Mouse (Mus musculus) midbrain, embryonic 14.5 days (tissue): ENCODE data around the gene Rad51c. TPM values are rescaled to one million over a fixed set of nuclear protein-coding genes. Genes with fewer than 3 reads are reported as not detected.

Experiments used
- ATAC-seq: fragments of 200-750 bp; cut with Nextera tagmentation; 2 replicates; pipeline ENCODE4 v1.8.0; 2017; ENCODE audit warnings: moderate number of reproducible peaks, moderate library complexity; ENCODE audit not compliant: low FRiP score, low TSS enrichment
- DNase-seq: peaks from one replicate; pipeline ENCODE4 v3.0.0-alpha.2; 2015
- H3K27ac ChIP-seq: fragments of 300-500 bp; sonication (generic); replicated peaks from 2 replicates; pipeline ENCODE4 v1.5.1; 2014; ENCODE audit warnings: mild to moderate bottlenecking, low read depth, low read length, moderate library complexity
- H3K27me3 ChIP-seq: fragments of 300-500 bp; sonication (generic); 2 replicates; pipeline ENCODE4 v1.6.1; 2014; ENCODE audit warnings: low read length, control low read depth, mixed read lengths; ENCODE audit not compliant: control insufficient read depth, insufficient read depth
- H3K36me3 ChIP-seq: fragments of 300-500 bp; sonication (generic); 2 replicates; pipeline ENCODE4 v1.6.1; 2014; ENCODE audit warnings: low read length, control low read depth; ENCODE audit not compliant: control insufficient read depth, insufficient read depth
- H3K4me1 ChIP-seq: fragments of 300-500 bp; sonication (generic); 2 replicates; pipeline ENCODE4 v1.6.1; 2014; ENCODE audit warnings: mild to moderate bottlenecking, antibody characterized with exemption, low read length, control low read depth; ENCODE audit not compliant: control insufficient read depth, insufficient read depth
- H3K4me2 ChIP-seq: fragments of 300-500 bp; sonication (generic); 2 replicates; pipeline ENCODE4 v1.6.1; 2014; ENCODE audit warnings: mild to moderate bottlenecking, low read length, moderate library complexity
- H3K4me3 ChIP-seq: fragments of 300-500 bp; sonication (generic); replicated peaks from 2 replicates; pipeline ENCODE4 v1.5.1; 2014; ENCODE audit warnings: low read depth, low read length
- H3K9ac ChIP-seq: fragments of 300-500 bp; sonication (generic); replicated peaks from 2 replicates; pipeline ENCODE4 v1.6.1; 2014; ENCODE audit warnings: mild to moderate bottlenecking, low read length, moderate library complexity
- H3K9me3 ChIP-seq: fragments of 300-500 bp; sonication (generic); 2 replicates; pipeline ENCODE4 v1.6.1; 2016; ENCODE audit warnings: low read length, control low read depth, mixed read lengths; ENCODE audit not compliant: control insufficient read depth
- WGBS: fragments of 180-500 bp; shearing (Covaris S2); extraction: QIAGEN DNeasy Blood & Tissue Kit; methylation state at CpG from one replicate; pipeline ENCODE4 v1.1.7; 2014; 5-methylcytosine and 5-hydroxymethylcytosine counted together
- polyA plus RNA-seq: library from polyadenylated mRNA; unstranded; fragments of >200 nt; fragmentation: Nextera tagmentation; extraction: Ambion mirVana; gene quantifications from 2 replicates; pipeline ENCODE4 v1.2.1, GENCODE M21; 2014

The Rad51c gene
- polyA plus RNA-seq, 1 experiment from 2014 or later, result 5.6 TPM

GRCm38 (mm10) chr11:87359262-87359612 lies 45.5 kb downstream of the Rad51c start:
- H3K4me1 ChIP-seq, result peaks cover 5% of the 10 kb centered on the region
- DNase-seq (no peak), ATAC-seq (no peak)
- no peaks in the 10 kb centered on the region for H3K27me3 ChIP-seq
- H3K4me3 ChIP-seq, result peak overlapping the region; percentile 90
- no peak overlapping the region; the same call in 1 of the 2 replicates for H3K9ac ChIP-seq
- no peak overlapping the region; the same call in 1 of the 2 replicates for H3K27ac ChIP-seq
- peak overlapping the region; percentile 69 for H3K4me2 ChIP-seq
- 15% methylated on average over 10 of the region's 10 CpGs for WGBS
- H3K36me3 ChIP-seq, result no peaks in the 10 kb centered on the region
- no peaks in the 10 kb centered on the region for H3K9me3 ChIP-seq

- no peaks in the 10 kb centered on the region for H3K27me3 ChIP-seq
- H3K9ac ChIP-seq, result peak within 1 kb of the TSS; percentile 90
- peak within 1 kb of the TSS; percentile 90 for H3K4me3 ChIP-seq
- peak; percentile 96 for DNase-seq
- peak within 1 kb of the TSS; percentile 88 for H3K27ac ChIP-seq
- peak; percentile 93 for ATAC-seq
- no peaks in the 10 kb centered on the region for H3K36me3 ChIP-seq
- H3K4me2 ChIP-seq, result peak within 1 kb of the TSS; percentile 69
- H3K4me1 ChIP-seq, result peaks cover 5% of the 10 kb centered on the region
- under 1% methylated on average over 103 of the region's 104 CpGs for WGBS
- no peaks in the 10 kb centered on the region for H3K9me3 ChIP-seq
These were observed 46.2 kb downstream of the Rad51c start, which contains the start of gene Ppm1e for GRCm38 (mm10) chr11:87358331-87359261. Gene Ppm1e (minus strand): TSS chr11:87359023.

GRCm38 (mm10) chr11:87357317-87358300 lies 47.1 kb downstream of the Rad51c start:
- Histone ChIP-seq H3K27me3 (no peaks in the 10 kb centered on the region), H3K4me2 (peak overlapping the region; percentile 69), H3K4me3 (peak overlapping the region; percentile 90), H3K9me3 (no peaks in the 10 kb centered on the region), H3K4me1 (peaks cover 5% of the 10 kb centered on the region), H3K36me3 (no peaks in the 10 kb centered on the region), H3K9ac (peak overlapping the region; percentile 90), H3K27ac (peak overlapping the region; percentile 88)
- WGBS, result 4% methylated on average over 31 of the region's 31 CpGs
- DNase-seq, result peak; percentile 69
- ATAC-seq, result no peak

GRCm38 (mm10) chr11:87354861-87355260 lies 49.9 kb downstream of the Rad51c start:
- no peaks in the 10 kb centered on the region for H3K36me3 ChIP-seq
- H3K27ac ChIP-seq, result no peak overlapping the region
- no peak overlapping the region for H3K4me3 ChIP-seq
- H3K9ac ChIP-seq, result no peak overlapping the region
- DNase-seq (no peak), ATAC-seq (no peak)
- WGBS, result 91% methylated on average over 1 of the region's 1 CpGs
- H3K4me1 ChIP-seq, result peaks cover 5% of the 10 kb centered on the region
- H3K27me3 ChIP-seq, result no peaks in the 10 kb centered on the region
- H3K9me3 ChIP-seq, result no peaks in the 10 kb centered on the region
- no peak overlapping the region for H3K4me2 ChIP-seq

GRCm38 (mm10) chr11:87353646-87354170 lies 51.0 kb downstream of the Rad51c start:
- no peak for DNase-seq

More at GRCm38 (mm10) chr11:87353646-87354170, 51.0 kb downstream of the Rad51c start:
- Histone ChIP-seq H3K4me1 (peaks cover 5% of the 10 kb centered on the region), H3K4me2 (no peak overlapping the region), H3K36me3 (no peaks in the 10 kb centered on the region), H3K27ac (no peak overlapping the region), H3K27me3 (no peaks in the 10 kb centered on the region), H3K9me3 (no peaks in the 10 kb centered on the region), H3K9ac (no peak overlapping the region), H3K4me3 (no peak overlapping the region)
- WGBS, result 87% methylated on average over 7 of the region's 7 CpGs
- no peak for ATAC-seq

Other genes starting within 250 kb of the Rad51c start
- 33.8 and 34.9 TPM in 2 replicates for gene Ppm1e, start 45.9 kb downstream of the Rad51c start, polyA plus RNA-seq
- gene Tex14, start 111 bp upstream of the Rad51c start, polyA plus RNA-seq, result 0.86 and 0.92 TPM in 2 replicates
- gene Gm11492, start 161.7 kb upstream of the Rad51c start, polyA plus RNA-seq, result not detected in 2 replicates
- gene Sept4, start 163.9 kb upstream of the Rad51c start, polyA plus RNA-seq, result 20.0 and 21.5 TPM in 2 replicates
- 54.1 and 75.1 TPM in 2 replicates for gene Mtmr4, start 187.2 kb upstream of the Rad51c start, polyA plus RNA-seq
- 0.37 and 0.46 TPM in 2 replicates for gene Hsf5, start 212.2 kb upstream of the Rad51c start, polyA plus RNA-seq